ENCODE assay signal across 26 mouse cellular contexts in the genomic region with DNA sequence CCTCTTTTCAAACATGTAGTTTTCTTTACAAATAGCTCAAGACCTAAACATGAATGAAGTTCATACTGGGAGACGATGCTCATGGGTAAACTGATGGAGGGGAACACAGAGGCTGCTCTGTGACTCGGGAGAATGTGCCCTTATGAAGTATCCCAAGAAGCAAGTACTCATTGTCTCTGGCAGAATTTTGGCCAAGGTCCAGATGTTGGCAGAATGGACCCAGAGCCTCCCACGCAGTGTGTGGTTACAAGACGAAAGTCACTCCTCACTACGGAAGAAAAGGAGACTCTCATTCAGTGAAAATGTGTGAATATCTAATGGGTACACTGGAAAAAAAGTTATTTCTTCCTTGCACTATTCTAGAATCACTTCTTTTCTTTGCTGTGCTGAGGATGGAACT. TPM values are rescaled to one million over a fixed set of nuclear protein-coding genes. Genes with fewer than 3 reads are reported as not detected.
A peak's percentile ranks its signal among the peaks of the same experiment; 100 is the strongest.
DNase-seq lines count a peak whose midpoint lies in the region; ATAC-seq and TF ChIP-seq lines count a peak whose summit lies in the region.
"Had no signal": no experiment of that assay in that cellular context is flagged by ENCODE, and none has a peak within 500 bp of the region (broad histone marks: within the 10 kb centered on the region; RNA-seq: fewer than 3 reads in every experiment).

No protein-coding gene starts in this region.

- ATAC-seq in midbrain, postnatal 0 days (ENCODE audit: low FRiP score): no peak
- ATAC-seq in midbrain, embryonic 16.5 days: no peak
- ATAC-seq: CD4-positive, CD25-positive, alpha-beta regulatory T cell, adult 4 months; forebrain, embryonic 16.5 days; inflammation-experienced regulatory T-cells, adult 6 months; liver, postnatal 0 days had no signal

- intact Hi-C loops in left cerebral cortex, postnatal 4 days (cut with DNase I): no loop called here
- intact Hi-C loops in left cerebral cortex, adult 2 months (cut with DNase I): no loop called here

- H3K36me3 ChIP-seq in midbrain, postnatal 0 days (ENCODE audit: insufficient read depth, low read length): peaks cover 2% of the 10 kb centered on the region; the same call in 1 of the 2 replicates
- H3K36me3 ChIP-seq in midbrain, embryonic 16.5 days (ENCODE audit: control insufficient read depth, insufficient read depth, low read length): no peaks in the 10 kb centered on the region
- H3K36me3 ChIP-seq: embryonic facial prominence, embryonic 15.5 days; limb, embryonic 12.5 days had no signal

- TF ChIP-seq CTCF in left cerebral cortex, adult 2 months (IDR thresholded peaks at IDR 0.05): no peak
- no peak for TF ChIP-seq CTCF in midbrain, postnatal 0 days (IDR thresholded peaks at IDR 0.05)

- WGBS in midbrain, postnatal 0 days: 65% methylated on average over 5 of the region's 5 CpGs
- 74% methylated on average over 5 of the region's 5 CpGs for WGBS in midbrain, embryonic 16.5 days

- no peak overlapping the region for H3K4me2 ChIP-seq in midbrain, postnatal 0 days (ENCODE audit: low read depth, low read length, poor library complexity, severe bottlenecking)
- H3K4me2 ChIP-seq in midbrain, embryonic 16.5 days (ENCODE audit: low read length): no peak overlapping the region
- H3K4me2 ChIP-seq: embryonic facial prominence, embryonic 15.5 days; heart, embryonic 13.5 days; limb, embryonic 12.5 days; liver, embryonic 11.5 days; midbrain, embryonic 11.5 days had no signal

- no peaks in the 10 kb centered on the region for H3K9me3 ChIP-seq in midbrain, postnatal 0 days (ENCODE audit: low read length)
- H3K9me3 ChIP-seq in midbrain, embryonic 16.5 days (replicated peaks; ENCODE audit: control insufficient read depth, low read length, poor library complexity, severe bottlenecking): no peaks in the 10 kb centered on the region; the same call in 1 of the 2 replicates
- H3K9me3 ChIP-seq: embryonic facial prominence, embryonic 15.5 days; heart, embryonic 13.5 days; hindbrain, embryonic 13.5 days; limb, embryonic 12.5 days had no signal

- DNase-seq in cerebellum, postnatal 14 days: peak; percentile 33 to 42
- DNase-seq in cerebellum, adult 8-10 months: no peak
- peak; percentile 29 for DNase-seq in left cerebral cortex, postnatal 4 days
- DNase-seq in left cerebral cortex, adult 2 months (ENCODE audit: extremely low spot score in 1 of 2, low spot score in 2 of 2): no peak
- DNase-seq in midbrain, postnatal 0 days (ENCODE audit: low spot score): peak; percentile 44
- DNase-seq in testis, postnatal 10 days (ENCODE audit: low spot score): peak; percentile 77
- DNase-seq: adrenal gland, postnatal 36 days; cerebellum, adult 11 months; embryo, embryonic 11 days; gastrocnemius, postnatal 10 days; heart, postnatal 14 days; kidney, adult 18-20 months; liver, postnatal 0 days; right cerebral cortex, adult 18-20 months had no signal

- H3K4me1 ChIP-seq in midbrain, postnatal 0 days (ENCODE audit: insufficient read depth, low read length): peaks cover 8% of the 10 kb centered on the region; the same call in 1 of the 2 replicates
- peaks cover 16% of the 10 kb centered on the region for H3K4me1 ChIP-seq in midbrain, embryonic 16.5 days (ENCODE audit: control insufficient read depth, insufficient read depth, low read length)

- H3K9ac ChIP-seq in midbrain, postnatal 0 days (replicated peaks; ENCODE audit: low read length, poor library complexity, severe bottlenecking): no peak overlapping the region
- no peak overlapping the region for H3K9ac ChIP-seq in midbrain, embryonic 16.5 days (ENCODE audit: low read depth, low read length)
- H3K9ac ChIP-seq: embryonic facial prominence, embryonic 15.5 days; heart, embryonic 13.5 days; hindbrain, embryonic 13.5 days; limb, embryonic 12.5 days; liver, postnatal 0 days had no signal

- no peak overlapping the region for H3K27ac ChIP-seq in left cerebral cortex, adult 2 months
- H3K27ac ChIP-seq in midbrain, postnatal 0 days (ENCODE audit: low read depth, low read length): no peak overlapping the region
- no peak overlapping the region for H3K27ac ChIP-seq in midbrain, embryonic 16.5 days (ENCODE audit: low read length)
- H3K27ac ChIP-seq: embryonic facial prominence, embryonic 15.5 days; heart, embryonic 13.5 days; hindbrain, embryonic 13.5 days; kidney, postnatal 0 days; limb, embryonic 12.5 days had no signal

- H3K4me3 ChIP-seq in left cerebral cortex, adult 2 months: no peak overlapping the region
- no peak overlapping the region for H3K4me3 ChIP-seq in midbrain, postnatal 0 days (ENCODE audit: low read depth, low read length)
- no peak overlapping the region for H3K4me3 ChIP-seq in midbrain, embryonic 16.5 days (ENCODE audit: low read depth, low read length)
- H3K4me3 ChIP-seq: embryonic facial prominence, embryonic 15.5 days; heart, embryonic 13.5 days; hindbrain, embryonic 13.5 days; limb, embryonic 12.5 days; myocyte had no signal

- H3K27me3 ChIP-seq in midbrain, postnatal 0 days (ENCODE audit: insufficient read depth, low read length): no peaks in the 10 kb centered on the region
- H3K27me3 ChIP-seq in midbrain, embryonic 16.5 days (ENCODE audit: control insufficient read depth, insufficient read depth, low read depth, low read length): no peaks in the 10 kb centered on the region

RNA-seq across cellular contexts. Expression of a gene that starts 3.8 kb away (rescaled TPM):
- 100 to 1,000 TPM; 223 to 225 TPM for total RNA-seq in left cerebral cortex, postnatal 4 days (2021)
- total RNA-seq in left cerebral cortex, adult 2 months (2021): 10 to 100 TPM; 81.4 to 81.5 TPM
- 404 and 467 TPM in 2 replicates for total RNA-seq in midbrain, postnatal 0 days (2014; rRNA removed)
- polyA plus RNA-seq in midbrain, postnatal 0 days (2015; fragmentation: Nextera tagmentation; extraction: Ambion mirVana): 274 and 275 TPM in 2 replicates
- 331 and 350 TPM in 2 replicates for polyA plus RNA-seq in midbrain, embryonic 16.5 days (2015; fragmentation: Nextera tagmentation; extraction: Ambion mirVana)

Comparison
In these comparisons a context has a peak if more than half of its experiments do, and no peak if none do; other contexts are left out.
1. DNase-seq: peak in cerebellum, postnatal 14 days (2 of 2), left cerebral cortex, postnatal 4 days (single experiment), midbrain, postnatal 0 days (single experiment) and testis, postnatal 10 days (single experiment); none in cerebellum, adult 8-10 months (single experiment) and left cerebral cortex, adult 2 months (0 of 2).